Mouse (Mus musculus) ovary, adult 2 months (tissue): ENCODE data around the gene Prg2. TPM values are rescaled to one million over a fixed set of nuclear protein-coding genes. Genes with fewer than 3 reads are reported as not detected.

Source experiments
- polyA plus RNA-seq: library from polyadenylated mRNA; depleted of rRNA; stranded (reverse); fragments of >200 nt; gene quantifications from 2 replicates; pipeline ENCODE4 v1.2.3, GENCODE M21; 2012; rRNA removed

Gene Prg2
- 0.18 TPM in 1 of 2 replicates, not detected in the other for polyA plus RNA-seq

DNA sequence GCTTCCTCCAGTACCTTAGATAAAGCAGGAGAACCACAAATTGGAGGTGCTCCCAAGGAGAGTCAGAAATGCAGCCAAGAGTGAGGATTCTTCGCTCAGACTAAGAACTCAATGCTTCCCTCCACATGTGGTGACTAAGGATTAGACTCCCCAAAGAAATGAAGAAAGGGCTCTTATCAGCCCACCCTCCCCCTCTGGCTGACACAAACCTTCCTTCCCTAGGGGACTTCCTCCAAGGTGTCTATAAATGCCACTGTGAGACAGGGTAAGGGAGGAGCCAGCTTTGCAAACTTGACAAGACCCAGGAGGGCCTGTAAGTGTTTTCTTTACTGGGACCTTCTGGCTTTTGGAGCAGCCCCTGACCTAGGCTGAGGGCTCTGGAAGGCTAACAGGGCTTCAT, at the start of gene Prg2:
TSS of gene Prg2 (plus strand) at position 274 of the 400 bp plus-strand sequence.

DNA sequence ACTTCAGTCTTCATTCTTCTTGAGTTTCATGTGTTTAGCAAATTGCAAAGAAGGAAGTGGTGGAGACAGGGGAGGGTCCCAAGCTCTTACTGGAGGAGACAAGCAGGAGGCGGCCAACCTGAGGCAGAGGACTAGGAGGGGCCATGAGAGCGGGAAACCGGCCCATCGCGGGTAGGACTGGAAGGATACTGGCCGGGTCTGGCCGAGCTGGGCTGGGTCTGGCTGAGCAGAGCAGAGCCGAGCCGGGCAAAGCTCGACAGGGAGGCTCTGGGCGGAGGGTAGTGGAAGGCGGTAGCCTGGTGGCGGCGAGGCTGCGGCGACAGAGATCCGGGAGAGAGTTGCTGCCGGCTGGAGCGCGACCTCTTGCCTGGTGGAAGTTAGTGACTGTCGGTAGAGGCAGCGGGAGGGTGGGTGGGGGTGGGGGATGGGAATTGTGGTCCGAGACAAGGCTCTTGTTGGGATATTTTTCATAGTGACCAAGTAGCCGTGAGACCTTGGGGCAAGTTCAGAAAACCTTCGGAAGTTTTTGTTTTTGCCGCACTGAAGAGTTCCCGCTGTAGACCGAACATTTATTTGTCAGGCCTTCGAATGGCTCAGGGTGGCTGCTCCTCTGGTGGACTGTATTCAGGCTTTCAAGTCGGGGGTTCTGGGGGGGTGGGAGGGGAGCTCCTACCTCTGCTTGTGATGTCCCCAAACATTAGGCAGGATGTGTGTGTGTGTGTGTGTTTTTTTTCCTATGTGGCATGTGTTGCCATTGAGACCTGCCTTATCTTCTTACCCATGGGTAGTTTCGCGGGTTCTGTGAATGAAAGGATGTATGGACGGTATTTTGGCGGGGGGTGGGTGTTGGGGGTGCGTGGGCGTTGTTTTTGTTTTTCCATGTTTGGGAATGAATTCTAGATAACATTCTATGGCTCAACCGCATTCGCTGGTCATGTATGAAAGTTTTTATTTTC, 43.5 kb upstream of the Prg2 start, which contains the start of gene Slc43a3:
TSS of gene Slc43a3 (plus strand) at position 106 of the 956 bp plus-strand sequence.

DNA sequence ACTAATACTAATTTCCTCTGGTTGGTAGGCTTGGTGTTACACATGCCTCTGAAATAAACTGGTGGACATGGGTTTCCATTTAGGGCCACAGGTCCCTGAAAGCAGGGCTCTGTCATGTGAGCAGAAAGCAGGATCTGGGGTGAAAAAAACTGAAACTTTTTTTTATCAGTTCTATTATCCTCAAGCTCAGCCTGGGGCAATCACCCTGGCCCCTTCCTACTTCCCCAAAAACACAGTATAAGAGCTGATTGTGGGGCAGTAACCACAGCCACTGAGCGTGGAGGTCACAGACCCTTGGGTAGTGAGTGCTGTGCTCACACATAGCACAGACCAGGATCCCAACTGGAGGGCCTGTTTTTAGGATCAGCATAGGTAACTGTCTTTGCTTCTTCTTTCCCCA, 7.7 kb downstream of the Prg2 start, which contains the start of gene Prg3:
TSS of gene Prg3 (plus strand) at position 286 of the 400 bp plus-strand sequence.

Other genes starting within 250 kb of the Prg2 start
- 7.7 and 8.3 TPM in 2 replicates for gene Ypel4, start 246.4 kb upstream of the Prg2 start, polyA plus RNA-seq
- gene Gm19426, start 236.8 kb upstream of the Prg2 start, polyA plus RNA-seq, result 0.98 and 1.3 TPM in 2 replicates
- gene Serping1, start 205.0 kb upstream of the Prg2 start, polyA plus RNA-seq, result 298 and 361 TPM in 2 replicates
- 18.7 and 23.7 TPM in 2 replicates for gene Ube2l6, start 181.6 kb upstream of the Prg2 start, polyA plus RNA-seq
- not detected in 2 replicates for gene Smtnl1, start 157.8 kb upstream of the Prg2 start, polyA plus RNA-seq
- gene Timm10, start 153.5 kb upstream of the Prg2 start, polyA plus RNA-seq, result 42.6 and 54.8 TPM in 2 replicates
- gene Slc43a1, start 141.6 kb upstream of the Prg2 start, polyA plus RNA-seq, result 14.3 and 15.2 TPM in 2 replicates
- gene Rtn4rl2, start 93.8 kb upstream of the Prg2 start, polyA plus RNA-seq, result 12.0 and 16.9 TPM in 2 replicates
- 55.2 and 61.6 TPM in 2 replicates for gene Slc43a3, start 43.9 kb upstream of the Prg2 start, polyA plus RNA-seq
- gene Prg3, start 7.8 kb downstream of the Prg2 start, polyA plus RNA-seq, result not detected in 2 replicates
- 129 and 183 TPM in 2 replicates for gene Ssrp1, start 56.8 kb downstream of the Prg2 start, polyA plus RNA-seq
- 0.37 and 0.50 TPM in 2 replicates for gene P2rx3, start 57.0 kb downstream of the Prg2 start, polyA plus RNA-seq
- gene Tnks1bp1, start 67.6 kb downstream of the Prg2 start, polyA plus RNA-seq, result 95.3 and 109 TPM in 2 replicates
- gene Aplnr, start 155.8 kb downstream of the Prg2 start, polyA plus RNA-seq, result 27.2 and 30.1 TPM in 2 replicates
- gene Lrrc55, start 216.7 kb downstream of the Prg2 start, polyA plus RNA-seq, result 3.6 and 4.4 TPM in 2 replicates